Mouse (Mus musculus): ENCODE measurements around the gene Gabbr2. TPM values are rescaled to one million over a fixed set of nuclear protein-coding genes. Genes with fewer than 3 reads are reported as not detected.

The Gabbr2 gene
- polyA plus RNA-seq, 1 experiment from 2014 or later = 12.7 TPM

DNA sequence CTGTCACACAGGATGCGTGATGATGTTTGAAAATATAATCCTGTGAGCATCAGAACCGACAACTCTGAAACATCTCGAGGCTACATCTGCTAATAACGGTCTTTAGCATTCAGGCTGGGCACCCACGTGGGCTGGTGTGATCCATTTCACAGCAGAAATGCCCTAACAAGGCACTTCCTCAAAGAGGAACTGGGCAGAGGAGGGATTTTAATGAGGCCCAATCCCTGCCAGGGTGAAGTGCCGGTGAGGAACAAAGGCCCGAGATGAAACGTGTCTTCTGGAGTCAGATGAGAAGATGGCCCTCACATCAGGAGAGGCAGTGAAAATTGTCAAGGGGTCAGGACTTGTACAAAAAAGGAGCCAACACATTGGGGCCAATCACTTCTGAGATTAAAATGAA, 221.6 kb downstream of the Gabbr2 start:
- no peak overlapping the region for H3K9ac ChIP-seq
- H3K27ac ChIP-seq = no peak overlapping the region; the same call in 1 of the 2 replicates
- H3K36me3 ChIP-seq (replicated peaks) = no peaks in the 10 kb centered on the region
- no peaks in the 10 kb centered on the region for H3K9me3 ChIP-seq
- ATAC-seq (replicated peaks) = peak; percentile 57
- H3K27me3 ChIP-seq (replicated peaks) = no peaks in the 10 kb centered on the region
- H3K4me3 ChIP-seq = no peak overlapping the region
- H3K4me2 ChIP-seq = no peak overlapping the region
- 54% methylated on average over 8 of the region's 8 CpGs for WGBS
- 0 out of 2 replicates have a peak, but pooled peaks cover 3% of the 10 kb centered on the region for H3K4me1 ChIP-seq

GRCm38 (mm10) chr4:46766326-46766725, 225.3 kb downstream of the Gabbr2 start:
- Histone ChIP-seq H3K36me3 (replicated peaks) (no peaks in the 10 kb centered on the region), H3K4me2 (no peak overlapping the region), H3K27ac (no peak overlapping the region), H3K4me3 (no peak overlapping the region), H3K27me3 (replicated peaks) (no peaks in the 10 kb centered on the region), H3K9me3 (no peaks in the 10 kb centered on the region), H3K9ac (no peak overlapping the region), H3K4me1 (0 out of 2 replicates have a peak, but pooled peaks cover 3% of the 10 kb centered on the region)
- WGBS = 53% methylated on average over 7 of the region's 7 CpGs
- no peak for ATAC-seq (replicated peaks)

GRCm38 (mm10) chr4:46759838-46760237, 231.8 kb downstream of the Gabbr2 start:
- WGBS = 92% methylated on average over 1 of the region's 1 CpGs
- Histone ChIP-seq H3K4me2 (no peak overlapping the region), H3K4me3 (no peak overlapping the region), H3K36me3 (replicated peaks) (no peaks in the 10 kb centered on the region), H3K4me1 (no peaks in the 10 kb centered on the region), H3K9me3 (no peaks in the 10 kb centered on the region), H3K27me3 (replicated peaks) (no peaks in the 10 kb centered on the region), H3K27ac (no peak overlapping the region), H3K9ac (no peak overlapping the region)
- no peak for ATAC-seq (replicated peaks)

DNA sequence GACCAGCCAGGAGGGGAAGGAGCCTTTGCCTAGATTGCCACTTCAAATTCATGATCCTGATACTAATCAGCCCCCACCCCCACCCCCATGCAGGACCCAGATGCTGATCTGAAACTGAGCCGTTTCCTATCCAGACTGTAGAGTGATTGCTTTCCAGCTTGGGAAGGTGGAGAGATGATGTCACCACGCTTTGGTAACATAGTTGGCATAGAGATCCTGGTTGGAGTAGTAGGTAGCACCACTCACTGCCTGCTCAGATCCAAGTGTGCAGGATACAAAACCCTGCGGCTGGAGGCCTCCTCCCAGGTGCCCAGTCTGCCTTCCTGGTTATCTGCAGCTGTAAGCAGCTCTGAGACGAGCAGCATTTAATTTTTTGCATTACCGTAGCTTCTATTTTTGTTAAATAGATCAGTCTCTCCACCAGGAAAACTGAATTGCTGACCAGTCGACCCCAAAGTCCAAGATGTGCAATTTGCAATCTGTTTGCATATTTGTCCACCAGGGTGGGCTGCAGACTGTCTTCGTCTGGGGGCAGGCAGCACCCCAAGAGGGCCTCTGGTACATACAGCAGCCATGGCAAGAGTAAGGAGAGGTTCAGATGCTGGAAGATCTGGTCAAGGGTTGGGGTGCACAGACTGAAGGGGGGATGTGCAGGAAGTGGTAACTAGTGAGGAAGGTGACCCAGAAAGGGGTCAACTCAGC, 233.2 kb downstream of the Gabbr2 start:
- H3K9ac ChIP-seq = no peak overlapping the region
- no peaks in the 10 kb centered on the region for H3K27me3 ChIP-seq (replicated peaks)
- H3K4me3 ChIP-seq = no peak overlapping the region
- ATAC-seq (replicated peaks) = no peak
- WGBS = 76% methylated on average over 7 of the region's 7 CpGs
- no peak overlapping the region for H3K27ac ChIP-seq
- H3K4me2 ChIP-seq = no peak overlapping the region
- H3K36me3 ChIP-seq (replicated peaks) = no peaks in the 10 kb centered on the region
- H3K9me3 ChIP-seq = no peaks in the 10 kb centered on the region
- no peaks in the 10 kb centered on the region; the same call in 1 of the 2 replicates for H3K4me1 ChIP-seq

GRCm38 (mm10) chr4:46754407-46755194, 237.1 kb downstream of the Gabbr2 start:
- Histone ChIP-seq H3K4me3 (no peak overlapping the region), H3K4me1 (peaks cover 3% of the 10 kb centered on the region; the same call in 1 of the 2 replicates), H3K36me3 (replicated peaks) (no peaks in the 10 kb centered on the region), H3K27me3 (replicated peaks) (no peaks in the 10 kb centered on the region), H3K4me2 (no peak overlapping the region), H3K27ac (no peak overlapping the region), H3K9me3 (no peaks in the 10 kb centered on the region), H3K9ac (no peak overlapping the region)
- 29% methylated on average over 6 of the region's 6 CpGs for WGBS
- ATAC-seq (replicated peaks) = no peak

- H3K4me1 ChIP-seq = peaks cover 14% of the 10 kb centered on the region
- H3K4me3 ChIP-seq = no peak overlapping the region
- H3K4me2 ChIP-seq = no peak overlapping the region
- no peaks in the 10 kb centered on the region for H3K27me3 ChIP-seq (replicated peaks)
- no peaks in the 10 kb centered on the region for H3K36me3 ChIP-seq (replicated peaks)
- no peak overlapping the region for H3K27ac ChIP-seq
- WGBS = 80% methylated on average over 4 of the region's 4 CpGs
- no peak for ATAC-seq (replicated peaks)
- H3K9ac ChIP-seq = no peak overlapping the region
- no peaks in the 10 kb centered on the region for H3K9me3 ChIP-seq
These were observed 239.4 kb downstream of the Gabbr2 start for GRCm38 (mm10) chr4:46752306-46752705.

DNA sequence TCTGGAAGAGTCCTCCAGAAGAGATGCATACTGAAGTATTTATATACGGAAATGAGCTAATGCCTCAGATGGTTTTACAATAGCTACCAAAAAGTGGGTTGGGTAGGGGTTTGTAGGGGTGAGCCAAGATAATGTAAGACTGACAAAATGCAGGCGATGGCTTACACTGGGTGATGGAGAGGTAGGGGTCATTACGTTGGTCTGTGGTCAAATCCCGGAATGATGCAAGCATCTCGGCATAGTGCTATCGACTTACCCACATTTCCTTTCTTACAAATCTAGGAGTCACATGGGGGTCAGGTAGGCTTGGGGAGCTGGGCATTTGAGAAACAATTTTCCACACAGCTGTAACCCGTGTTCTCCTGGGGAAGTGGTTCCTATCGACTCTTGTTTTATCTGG, 242.7 kb downstream of the Gabbr2 start:
- 82% methylated on average over 8 of the region's 8 CpGs for WGBS
- no peaks in the 10 kb centered on the region for H3K9me3 ChIP-seq

GRCm38 (mm10) chr4:46747007-46747746, 244.5 kb downstream of the Gabbr2 start:
- WGBS = 28% methylated on average over 14 of the region's 14 CpGs

More for the DNA sequence above, 242.7 kb downstream of the Gabbr2 start:
- Histone ChIP-seq H3K4me2 (no peak overlapping the region), H3K27ac (no peak overlapping the region), H3K4me3 (no peak overlapping the region), H3K36me3 (replicated peaks) (no peaks in the 10 kb centered on the region), H3K4me1 (peaks cover 31% of the 10 kb centered on the region), H3K9ac (no peak overlapping the region), H3K27me3 (replicated peaks) (no peaks in the 10 kb centered on the region)
- no peak for ATAC-seq (replicated peaks)

GRCm38 (mm10) chr4:46745536-46745935, 246.1 kb downstream of the Gabbr2 start:
- no peak for ATAC-seq (replicated peaks)
- peaks cover 45% of the 10 kb centered on the region for H3K4me1 ChIP-seq
- H3K9ac ChIP-seq = no peak overlapping the region
- no peak overlapping the region for H3K4me2 ChIP-seq
- H3K27ac ChIP-seq = no peak overlapping the region
- 80% methylated on average over 8 of the region's 8 CpGs for WGBS
- no peaks in the 10 kb centered on the region for H3K27me3 ChIP-seq (replicated peaks)
- no peaks in the 10 kb centered on the region for H3K9me3 ChIP-seq
- H3K4me3 ChIP-seq = no peak overlapping the region
- no peaks in the 10 kb centered on the region for H3K36me3 ChIP-seq (replicated peaks)

More at GRCm38 (mm10) chr4:46747007-46747746, 244.5 kb downstream of the Gabbr2 start:
- peak; percentile 60 for ATAC-seq (replicated peaks)
- no peak overlapping the region for H3K4me3 ChIP-seq
- H3K36me3 ChIP-seq (replicated peaks) = no peaks in the 10 kb centered on the region
- H3K4me2 ChIP-seq = no peak overlapping the region
- H3K9ac ChIP-seq = no peak overlapping the region
- no peaks in the 10 kb centered on the region for H3K9me3 ChIP-seq
- H3K27ac ChIP-seq = peak overlapping the region; percentile 74
- H3K27me3 ChIP-seq (replicated peaks) = no peaks in the 10 kb centered on the region
- H3K4me1 ChIP-seq = peaks cover 40% of the 10 kb centered on the region

DNA sequence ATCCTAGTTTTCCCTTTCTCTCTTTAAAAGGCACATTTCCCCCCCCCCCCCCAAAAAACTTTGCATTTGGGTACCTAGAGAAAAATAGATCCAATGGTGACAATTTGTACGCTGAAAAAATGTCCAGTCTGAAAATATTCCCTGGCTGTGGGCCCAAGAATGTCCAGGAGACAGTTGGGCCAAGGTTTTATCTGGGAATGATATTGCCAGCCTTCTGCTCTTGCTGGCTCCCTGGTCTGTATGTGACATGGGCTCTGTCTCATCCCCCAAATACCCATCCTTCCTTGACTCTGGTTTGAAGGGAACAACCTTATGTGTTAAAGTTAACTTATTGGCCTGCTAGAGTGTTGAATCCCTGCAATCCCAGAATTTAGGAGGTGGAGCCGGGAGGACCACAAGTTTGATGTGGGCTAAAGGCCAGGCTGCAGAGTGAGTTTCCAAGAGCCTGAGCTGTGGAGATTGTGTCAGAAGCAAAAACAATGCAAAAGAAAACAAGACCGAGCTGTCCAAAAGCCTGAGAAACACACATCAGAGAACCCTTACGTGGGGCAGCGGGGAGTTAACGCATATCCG, 247.0 kb downstream of the Gabbr2 start:
- H3K27ac ChIP-seq = no peak overlapping the region
- H3K4me1 ChIP-seq = peaks cover 42% of the 10 kb centered on the region
- no peak overlapping the region for H3K4me3 ChIP-seq
- no peaks in the 10 kb centered on the region for H3K9me3 ChIP-seq
- no peak for ATAC-seq (replicated peaks)
- 79% methylated on average over 7 of the region's 7 CpGs for WGBS
- H3K9ac ChIP-seq = no peak overlapping the region
- no peaks in the 10 kb centered on the region for H3K36me3 ChIP-seq (replicated peaks)
- H3K27me3 ChIP-seq (replicated peaks) = no peaks in the 10 kb centered on the region
- H3K4me2 ChIP-seq = no peak overlapping the region

DNA sequence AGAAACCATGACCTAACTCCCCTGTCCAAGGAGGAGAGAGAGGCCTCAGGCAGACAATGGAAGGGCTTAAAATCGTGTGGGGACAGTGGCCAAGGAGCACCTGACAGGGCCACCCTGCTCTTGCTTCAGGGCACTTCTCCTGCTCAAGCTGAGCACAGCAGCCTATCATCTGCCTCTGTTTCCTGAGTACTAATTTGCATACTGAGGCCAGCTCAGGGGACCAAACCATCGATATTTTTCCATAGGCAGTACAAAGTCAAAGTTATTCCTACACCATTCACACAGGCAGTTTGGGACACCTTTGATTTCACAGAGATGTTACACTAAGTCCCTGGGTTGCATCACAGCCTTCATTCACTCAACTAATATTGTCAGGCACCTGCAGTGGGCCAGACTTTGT, 249.1 kb downstream of the Gabbr2 start:
- no peak overlapping the region for H3K4me2 ChIP-seq
- no peaks in the 10 kb centered on the region for H3K36me3 ChIP-seq (replicated peaks)
- no peaks in the 10 kb centered on the region for H3K27me3 ChIP-seq (replicated peaks)
- 0 out of 2 replicates have a peak, but pooled peaks have one; percentile 35 for ATAC-seq (replicated peaks)
- 0% methylated on average over 2 of the region's 2 CpGs for WGBS
- no peak overlapping the region for H3K4me3 ChIP-seq
- peaks cover 36% of the 10 kb centered on the region for H3K4me1 ChIP-seq
- H3K9me3 ChIP-seq = no peaks in the 10 kb centered on the region
- no peak overlapping the region for H3K9ac ChIP-seq
- H3K27ac ChIP-seq = peak overlapping the region; percentile 42; the same call in 1 of the 2 replicates

All from midbrain, embryonic 15.5 days (tissue).